20 mouse cellular contexts compared by ENCODE assay signal in genomic region chr13:118772188-118772587, GRCm38 (mm10).
"Had no signal": no experiment of that assay in that cellular context is flagged by ENCODE, and none has a peak within 500 bp of the region (broad histone marks: within the 10 kb centered on the region; RNA-seq: fewer than 3 reads in every experiment).

No protein-coding gene starts in this region.

- H3K9ac ChIP-seq: limb, embryonic 12.5 days; limb, embryonic 15.5 days; liver, embryonic 14.5 days; liver, postnatal 0 days; lung, embryonic 15.5 days; midbrain, embryonic 13.5 days; neural tube, embryonic 13.5 days had no signal

- H3K36me3 ChIP-seq: limb, embryonic 12.5 days; limb, embryonic 15.5 days; lung, embryonic 15.5 days; midbrain, embryonic 10.5 days; midbrain, embryonic 13.5 days; neural tube, embryonic 13.5 days had no signal

- ATAC-seq: intestine, postnatal 0 days; liver, postnatal 0 days; midbrain, embryonic 13.5 days; midbrain, embryonic 16.5 days had no signal

- DNase-seq: left cerebral cortex, postnatal 4 days; liver, postnatal 0 days; lung, postnatal 10 days; lung, postnatal 36 days; retina, postnatal 1 day; right cerebral cortex, postnatal 25 days; thymus, adult 18-20 months; thymus, postnatal 36 days had no signal

- H3K4me3 ChIP-seq: limb, embryonic 12.5 days; limb, embryonic 15.5 days; lung, embryonic 15.5 days; megakaryocyte, embryonic 14.5 days; midbrain, embryonic 10.5 days; midbrain, embryonic 13.5 days; myocyte; neural tube, embryonic 13.5 days had no signal

- H3K27me3 ChIP-seq: limb, embryonic 12.5 days; limb, embryonic 15.5 days; lung, embryonic 15.5 days; megakaryocyte, embryonic 14.5 days; midbrain, embryonic 13.5 days; neural tube, embryonic 13.5 days had no signal

- H3K4me1 ChIP-seq: limb, embryonic 12.5 days; limb, embryonic 15.5 days; lung, embryonic 15.5 days; megakaryocyte, embryonic 14.5 days; midbrain, embryonic 10.5 days; midbrain, embryonic 13.5 days; neural tube, embryonic 13.5 days had no signal

- H3K4me2 ChIP-seq: limb, embryonic 12.5 days; limb, embryonic 15.5 days; liver, embryonic 11.5 days; lung, embryonic 15.5 days; midbrain, embryonic 13.5 days; neural tube, embryonic 13.5 days had no signal

- H3K9me3 ChIP-seq: limb, embryonic 12.5 days; limb, embryonic 15.5 days; lung, embryonic 15.5 days; megakaryocyte, embryonic 14.5 days; midbrain, embryonic 10.5 days; midbrain, embryonic 13.5 days; neural tube, embryonic 13.5 days had no signal

- H3K27ac ChIP-seq: limb, embryonic 12.5 days; limb, embryonic 15.5 days; liver, embryonic 14.5 days; lung, embryonic 15.5 days; midbrain, embryonic 10.5 days; midbrain, embryonic 13.5 days; neural tube, embryonic 13.5 days had no signal
